Mouse (Mus musculus) gastrocnemius, adult 2 months (tissue): Measurements from ENCODE around the gene Cnnm1. TPM values are rescaled to one million over a fixed set of nuclear protein-coding genes. Genes with fewer than 3 reads are reported as not detected.

ENCODE experiments used
- DNase-seq: peaks from one replicate; pipeline ENCODE4 v3.0.0; 2022
- H3K27ac ChIP-seq: fragments of 200-600 bp; 2 replicates; pipeline ENCODE4 v1.8.1; 2022; ENCODE audit warnings: mild to moderate bottlenecking
- H3K4me3 ChIP-seq: fragments of 200-600 bp; 2 replicates; pipeline ENCODE4 v1.8.1; 2022; ENCODE audit warnings: mild to moderate bottlenecking, moderate library complexity
- CTCF ChIP-seq: fragments of 200-600 bp; IDR thresholded peaks from 2 replicates; pipeline ENCODE4 v1.8.1; 2022; ENCODE audit warnings: antibody characterized with exemption, mild to moderate bottlenecking, moderate library complexity
- intact Hi-C: fragments of 180-260 bp; cut with DNase I; formaldehyde crosslinking; loops from one replicate; pipeline ENCODE4 v1.15.1; 2025
- long read RNA-seq, 2 experiments: library from polyadenylated mRNA; stranded (forward); transcript quantifications; one replicate each; pipeline ENCODE4 v2.0.0; 2021
- total RNA-seq, 2 experiments: library from RNA; stranded (reverse); gene quantifications; 2 replicates each; pipeline ENCODE4 v1.2.3; 2021

Gene Cnnm1
- total RNA-seq = under 1 TPM in 1 of 2 experiments, not detected in 1; 0.08 TPM
- long read RNA-seq, experiment 1 = 0 reads
- long read RNA-seq, experiment 2 = 0 reads

DNA sequence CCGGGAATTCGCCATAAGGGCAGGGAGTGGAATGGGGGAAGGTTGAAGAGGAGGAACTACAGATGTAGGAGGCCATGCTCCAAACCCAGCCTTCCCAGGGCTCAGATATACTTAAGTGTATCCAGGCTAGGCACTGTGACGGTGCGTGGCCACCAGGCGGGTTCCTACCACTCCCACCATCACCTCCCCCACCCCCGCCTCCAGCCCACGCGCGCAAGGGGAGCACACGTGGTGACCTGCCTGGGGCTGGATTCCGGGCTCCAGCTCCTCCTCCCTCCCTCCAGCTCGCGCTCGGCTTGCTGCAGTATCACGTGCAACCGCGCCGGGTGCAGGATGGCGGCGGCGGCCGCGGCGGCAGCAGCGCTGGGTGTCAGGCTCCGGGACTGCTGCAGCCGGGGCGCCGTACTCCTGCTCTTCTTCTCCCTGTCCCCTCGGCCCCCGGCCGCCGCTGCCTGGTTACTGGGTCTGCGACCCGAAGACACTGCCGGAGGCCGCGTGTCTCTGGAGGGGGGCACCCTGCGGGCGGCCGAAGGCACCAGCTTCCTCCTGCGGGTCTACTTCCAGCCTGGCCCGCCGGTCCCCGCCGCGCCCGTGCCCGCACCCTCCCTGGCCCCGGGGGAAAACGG lies at the start of gene Cnnm1:
Gene Cnnm1 (plus strand): TSS at position 325 of the 626 bp plus-strand sequence.
- peak; percentile 33 for DNase-seq
- Histone ChIP-seq H3K4me3 (peak within 1 kb of the TSS; percentile 71), H3K27ac (no peak within 1 kb of the TSS)
- intact Hi-C loops = no loop called here
- no peak for TF ChIP-seq CTCF

DNA sequence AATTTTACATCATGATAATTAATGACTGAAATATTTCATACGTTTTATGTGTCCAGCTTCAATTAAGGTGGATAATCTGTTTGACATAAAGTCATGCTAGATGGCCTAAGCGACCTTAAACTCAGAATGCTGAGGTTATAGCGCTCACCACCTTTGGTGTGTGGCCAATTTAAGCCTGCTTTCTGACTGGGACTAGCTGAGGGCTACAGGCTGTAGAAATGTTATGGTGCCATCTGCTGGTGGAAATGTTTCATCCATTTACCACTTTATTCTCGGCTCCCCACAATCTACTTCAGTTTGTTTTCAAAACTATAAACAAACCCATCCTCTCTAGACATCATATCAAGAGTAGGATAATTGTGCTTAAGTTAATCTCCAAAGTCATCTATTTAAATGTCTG lies 43.9 kb upstream of the Cnnm1 start:
- no peak overlapping the region for H3K27ac ChIP-seq
- no peak overlapping the region for H3K4me3 ChIP-seq
- DNase-seq = no peak
- intact Hi-C loops = loop anchor here (1.0 to 10.0 kb wide), 2 partner anchors 372 to 603 kb away; no protein-coding TSS in a partner anchor
- TF ChIP-seq CTCF = peak; percentile 78

DNA sequence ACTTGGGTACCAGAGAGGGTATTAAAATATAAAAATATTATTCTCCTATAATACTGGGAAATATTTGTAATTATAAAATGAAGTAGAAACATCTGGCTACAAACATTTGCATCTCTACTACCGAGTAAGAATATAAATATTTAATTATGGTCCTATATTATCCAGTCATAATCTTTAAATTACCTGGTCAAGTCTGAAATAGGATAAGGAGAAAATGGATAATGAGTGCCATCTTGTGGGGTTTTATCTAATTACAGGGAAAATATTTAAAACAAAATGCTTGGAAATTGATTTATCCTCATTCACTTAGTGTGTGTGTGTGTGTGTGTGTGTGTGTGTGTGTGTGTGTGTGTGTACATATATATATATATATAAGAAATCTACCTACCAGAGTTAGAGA lies 33.1 kb upstream of the Cnnm1 start:
- DNase-seq = no peak
- intact Hi-C loops = no loop called here
- TF ChIP-seq CTCF = 0 out of 2 replicates have a peak, but pooled peaks have one; percentile 6
- no peak overlapping the region for H3K27ac ChIP-seq
- no peak overlapping the region for H3K4me3 ChIP-seq

DNA sequence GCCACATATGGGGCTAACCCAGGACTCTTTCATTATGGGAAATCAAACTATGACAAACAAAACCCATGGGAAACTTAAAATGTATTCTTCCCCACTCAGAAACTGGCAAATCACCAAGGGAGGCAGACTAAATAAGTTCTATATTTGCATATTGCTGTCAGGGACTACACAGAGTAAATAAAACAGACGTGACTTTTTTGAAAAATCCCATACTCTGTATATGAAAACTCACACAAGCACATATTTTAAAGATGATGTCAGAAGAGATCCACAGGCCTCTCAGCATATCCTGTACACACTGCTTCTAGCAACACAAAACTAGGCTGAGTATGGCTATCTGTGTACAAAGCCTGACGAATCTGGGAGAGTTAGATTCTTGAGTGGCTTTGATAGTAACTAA lies 24.7 kb upstream of the Cnnm1 start:
- no peak overlapping the region for H3K27ac ChIP-seq
- intact Hi-C loops = no loop called here
- no peak overlapping the region for H3K4me3 ChIP-seq
- no peak for DNase-seq
- no peak for TF ChIP-seq CTCF

DNA sequence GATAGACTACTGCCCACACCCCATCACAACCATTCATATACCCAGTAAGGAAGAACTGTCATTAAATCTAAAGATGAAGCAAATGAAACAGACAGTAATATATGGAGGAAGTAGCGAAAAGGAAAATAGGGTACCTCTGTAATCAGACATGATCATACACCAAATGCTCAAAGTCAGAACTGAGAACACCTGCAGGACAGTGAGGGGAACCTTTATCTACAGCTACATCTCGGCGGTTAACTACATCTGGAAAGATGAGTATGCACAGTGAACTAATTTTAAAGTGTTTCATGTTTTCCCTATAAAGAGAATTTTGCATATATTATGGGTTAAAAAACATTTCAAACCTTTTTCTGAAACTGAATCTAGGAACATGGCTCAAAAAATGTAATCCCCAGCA lies 19.7 kb upstream of the Cnnm1 start:
- intact Hi-C loops = no loop called here
- Histone ChIP-seq H3K4me3 (no peak overlapping the region), H3K27ac (no peak overlapping the region)
- TF ChIP-seq CTCF = no peak
- DNase-seq = no peak

DNA sequence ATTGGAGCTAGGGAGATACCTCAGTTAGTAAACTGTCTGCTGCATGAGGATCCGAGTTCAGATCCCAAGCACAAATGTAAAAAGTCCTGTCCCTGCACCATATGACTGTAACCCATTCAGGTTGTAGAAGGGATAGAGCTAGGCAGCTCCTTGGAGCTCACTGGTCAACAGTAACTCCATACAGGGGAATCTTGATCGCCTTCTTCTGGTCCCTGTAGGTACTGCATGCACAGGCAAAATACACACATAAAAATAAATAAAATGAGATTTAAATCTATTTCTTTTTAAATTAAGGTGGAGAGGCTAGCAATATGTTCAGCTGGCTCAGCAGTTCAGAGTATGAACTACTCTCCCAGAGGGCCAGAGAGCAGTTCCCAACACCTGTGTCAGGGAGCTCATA lies 16.2 kb upstream of the Cnnm1 start:
- Histone ChIP-seq H3K27ac (no peak overlapping the region), H3K4me3 (no peak overlapping the region)
- intact Hi-C loops = no loop called here
- TF ChIP-seq CTCF = no peak
- DNase-seq = no peak

DNA sequence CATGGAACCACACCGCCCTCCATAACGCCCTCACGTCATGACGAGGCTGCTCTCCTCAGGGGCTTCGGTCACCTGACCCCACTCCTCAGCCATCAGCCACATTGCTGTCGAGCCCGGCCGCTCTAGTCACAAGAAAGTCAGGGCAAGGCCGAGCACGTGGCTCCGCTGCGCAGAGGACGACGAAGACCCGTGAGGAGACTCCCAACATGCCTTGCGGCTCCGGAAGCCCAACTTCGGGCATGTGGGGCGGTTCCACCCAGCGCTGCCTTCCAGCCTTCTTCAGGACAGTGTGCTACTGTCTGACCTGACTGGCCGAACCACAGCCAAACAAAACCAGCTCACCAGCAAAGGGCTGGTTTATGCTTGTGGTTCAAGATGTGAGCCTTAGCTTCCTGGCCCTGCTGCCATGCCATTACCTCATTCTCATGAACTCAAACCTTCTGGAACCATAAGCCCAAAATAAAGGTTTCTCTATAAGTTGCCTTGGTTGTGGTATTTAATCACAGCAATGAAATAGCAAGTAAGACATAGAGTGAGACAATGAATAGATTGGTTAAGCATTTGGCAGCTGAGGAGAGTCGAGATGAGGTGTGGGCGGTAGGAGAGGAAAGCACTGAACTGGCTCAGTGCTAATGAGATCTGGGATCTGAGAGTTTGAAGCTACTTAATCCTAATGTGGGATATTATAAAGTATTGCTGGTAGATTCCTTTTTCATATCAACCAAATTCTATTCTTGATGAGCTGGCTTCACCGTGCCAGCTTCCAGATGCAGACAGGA lies 12.6 kb upstream of the Cnnm1 start:
- no peak for TF ChIP-seq CTCF
- H3K27ac ChIP-seq = no peak overlapping the region
- intact Hi-C loops = no loop called here
- H3K4me3 ChIP-seq = no peak overlapping the region
- DNase-seq = no peak

DNA sequence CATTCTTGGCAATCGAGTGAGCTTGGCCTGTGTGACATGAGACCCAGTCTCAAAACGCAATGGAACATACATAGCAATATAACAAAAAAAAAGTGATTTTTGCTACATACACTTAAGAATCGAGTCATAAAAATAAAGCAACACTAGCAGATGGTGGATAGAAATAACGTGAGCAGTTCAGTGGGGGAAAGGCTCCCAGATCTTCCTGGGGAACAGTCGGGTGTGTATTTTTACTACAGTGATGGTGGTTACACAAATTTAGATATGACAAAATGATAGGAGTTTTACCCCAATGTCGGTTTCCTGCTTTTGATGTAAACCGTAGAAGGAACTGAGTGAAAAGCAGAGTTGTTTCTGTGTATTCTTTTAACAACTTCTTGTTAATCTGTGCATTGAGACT lies 990 bp upstream of the Cnnm1 start:
- TF ChIP-seq CTCF = no peak
- H3K27ac ChIP-seq = no peak overlapping the region
- no peak overlapping the region for H3K4me3 ChIP-seq
- DNase-seq = no peak
- intact Hi-C loops = no loop called here

DNA sequence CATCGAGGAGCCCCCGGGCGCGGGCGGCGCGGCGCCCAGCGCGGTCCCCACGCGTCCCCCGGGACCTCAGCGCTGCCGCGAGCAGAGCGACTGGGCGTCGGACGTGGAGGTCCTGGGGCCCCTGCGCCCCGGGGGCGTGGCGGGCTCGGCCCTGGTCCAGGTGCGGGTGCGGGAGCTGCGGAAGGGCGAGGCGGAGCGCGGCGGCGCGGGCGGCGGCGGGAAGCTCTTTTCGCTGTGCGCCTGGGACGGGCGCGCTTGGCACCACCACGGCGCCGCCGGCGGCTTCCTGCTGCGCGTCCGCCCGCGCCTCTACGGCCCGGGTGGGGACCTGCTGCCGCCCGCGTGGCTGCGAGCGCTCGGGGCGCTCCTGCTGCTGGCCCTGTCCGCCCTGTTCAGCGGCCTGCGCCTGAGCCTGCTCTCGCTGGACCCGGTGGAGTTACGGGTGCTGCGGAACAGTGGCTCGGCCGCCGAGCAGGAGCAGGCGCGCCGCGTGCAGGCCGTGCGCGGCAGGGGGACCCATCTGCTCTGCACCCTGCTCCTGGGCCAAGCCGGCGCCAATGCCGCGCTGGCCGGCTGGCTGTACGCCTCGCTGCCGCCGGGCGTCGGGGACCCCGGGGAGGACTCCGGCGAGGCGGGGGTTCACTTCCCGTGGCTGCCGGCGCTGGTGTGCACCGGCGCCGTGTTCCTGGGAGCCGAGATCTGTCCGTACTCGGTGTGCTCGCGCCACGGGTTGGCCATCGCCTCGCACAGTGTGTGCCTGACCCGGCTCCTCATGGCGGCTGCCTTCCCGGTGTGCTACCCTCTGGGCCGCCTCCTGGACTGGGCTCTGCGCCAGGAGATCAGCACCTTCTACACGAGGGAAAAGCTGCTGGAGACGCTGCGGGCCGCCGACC lies 778 bp downstream of the Cnnm1 start:
- TF ChIP-seq CTCF = no peak
- intact Hi-C loops = no loop called here
- no peak overlapping the region for H3K27ac ChIP-seq
- DNase-seq = peak; percentile 23
- H3K4me3 ChIP-seq = peak overlapping the region; percentile 71

DNA sequence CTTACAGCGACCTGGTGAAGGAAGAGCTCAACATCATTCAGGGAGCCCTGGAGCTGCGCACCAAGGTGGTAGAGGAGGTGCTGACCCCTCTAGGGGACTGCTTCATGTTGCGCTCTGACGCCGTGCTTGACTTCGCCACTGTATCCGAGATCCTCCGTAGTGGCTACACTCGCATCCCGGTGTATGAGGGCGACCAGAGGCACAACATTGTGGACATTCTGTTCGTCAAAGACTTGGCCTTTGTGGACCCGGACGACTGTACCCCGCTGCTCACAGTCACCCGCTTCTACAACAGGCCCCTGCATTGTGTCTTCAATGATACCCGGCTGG lies 1.4 kb downstream of the Cnnm1 start:
- Histone ChIP-seq H3K27ac (no peak overlapping the region), H3K4me3 (peak overlapping the region; percentile 71)
- no peak for TF ChIP-seq CTCF
- intact Hi-C loops = no loop called here
- DNase-seq = no peak

DNA sequence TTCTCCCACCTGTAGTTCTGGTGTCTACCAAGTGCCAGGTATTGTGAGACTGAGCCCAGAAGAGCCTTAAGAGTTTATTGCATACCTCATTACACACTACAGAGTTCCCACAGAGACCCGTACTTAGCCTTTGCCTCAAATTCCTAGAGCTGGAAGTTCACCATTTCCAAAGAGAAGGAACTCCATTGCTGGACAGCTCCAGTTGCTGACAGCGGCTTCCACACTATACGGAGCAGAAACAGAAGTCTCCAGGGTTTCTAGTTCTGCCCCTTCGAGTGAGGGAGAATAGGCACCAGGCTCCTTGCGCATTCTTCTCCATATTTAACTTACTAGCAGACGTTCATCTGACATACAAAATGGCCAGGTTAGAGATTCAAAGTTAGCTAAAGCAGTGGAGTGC lies 2.0 kb downstream of the Cnnm1 start:
- intact Hi-C loops = no loop called here
- Histone ChIP-seq H3K27ac (no peak overlapping the region), H3K4me3 (no peak overlapping the region)
- no peak for DNase-seq
- TF ChIP-seq CTCF = no peak

DNA sequence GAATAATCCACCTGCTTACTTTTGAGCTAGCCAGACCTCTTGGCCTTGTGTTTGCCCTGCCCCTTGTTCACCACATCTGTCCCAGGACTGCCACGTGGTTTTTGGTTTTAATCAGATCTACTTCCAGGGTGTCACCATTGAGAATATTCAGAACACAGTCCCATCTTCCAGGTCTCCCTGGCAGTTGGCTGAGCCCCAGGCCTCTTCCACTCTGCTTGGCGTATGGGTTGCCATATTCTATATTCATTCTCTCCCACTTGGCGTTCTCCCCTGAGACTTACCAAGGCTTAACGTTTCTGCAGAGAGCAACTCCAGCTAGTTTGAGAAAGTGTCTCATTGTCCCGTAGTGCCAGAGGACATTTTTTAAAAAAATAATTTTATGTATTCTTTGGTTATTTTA lies 2.7 kb downstream of the Cnnm1 start:
- DNase-seq = no peak
- intact Hi-C loops = no loop called here
- H3K4me3 ChIP-seq = no peak overlapping the region
- no peak for TF ChIP-seq CTCF
- H3K27ac ChIP-seq = no peak overlapping the region

DNA sequence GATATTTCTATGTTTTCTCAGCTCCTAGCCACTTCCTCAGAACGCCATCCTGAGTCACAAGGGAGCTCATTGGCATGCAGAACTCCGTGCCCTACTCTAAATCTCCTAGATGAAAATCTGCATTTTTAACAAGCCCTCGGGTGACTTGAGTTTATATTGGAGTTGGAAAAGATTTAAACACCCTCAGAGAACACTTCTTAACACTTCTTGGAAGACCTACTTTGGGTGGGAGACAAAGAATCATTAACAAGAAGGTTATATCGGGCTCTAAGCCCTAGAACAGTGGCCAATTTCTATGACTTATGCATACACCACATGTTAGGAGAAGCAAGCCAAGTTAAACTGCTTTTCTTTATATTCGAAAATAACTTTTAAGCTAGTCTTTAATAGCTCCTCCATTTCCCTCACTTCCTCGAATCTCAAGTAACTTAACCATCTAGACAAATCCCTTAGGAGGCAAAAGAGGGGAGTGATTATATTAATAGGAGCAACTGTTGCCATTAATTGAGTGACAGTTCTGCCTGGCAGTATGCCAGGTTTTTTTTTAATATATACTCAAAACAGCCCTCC lies 4.5 kb downstream of the Cnnm1 start:
- intact Hi-C loops = no loop called here

More for the DNA sequence above, 4.5 kb downstream of the Cnnm1 start:
- DNase-seq = no peak
- H3K27ac ChIP-seq = no peak overlapping the region
- H3K4me3 ChIP-seq = no peak overlapping the region
- no peak for TF ChIP-seq CTCF
